Mouse (Mus musculus) MEL (cell line): ENCODE measurements around the gene D11Wsu47e. TPM values are rescaled to one million over a fixed set of nuclear protein-coding genes. Genes with fewer than 3 reads are reported as not detected.

Source experiments
- DNase-seq: peaks from one replicate; pipeline ENCODE4 v3.0.0; 2011; ENCODE audit warnings: low read depth, low spot score
- H3K27ac ChIP-seq: 2 replicates; pipeline ENCODE4 v1.5.1; 2012; ENCODE audit warnings: low read depth, mild to moderate bottlenecking, control low read depth, low read length, moderate library complexity; ENCODE audit not compliant: control insufficient read depth
- H3K27me3 ChIP-seq, 2 experiments: fragments of 150-350 bp in 1 of 2; sonication (generic) in 1 of 2; 2 replicates each; pipeline ENCODE4 v1.6.1; 2012; ENCODE audit warnings: low read length in 2 of 2, mild to moderate bottlenecking in 2 of 2, improper control_type of control experiment in 1 of 2, moderate library complexity in 1 of 2; ENCODE audit not compliant: insufficient read depth in 2 of 2, control insufficient read depth in 1 of 2
- H3K36me3 ChIP-seq, 2 experiments: 2 replicates each; pipeline ENCODE4 v1.6.1; 2012 to 2014; ENCODE audit warnings: low read length in 2 of 2, improper control_type of control experiment in 1 of 2, inconsistent platforms in 1 of 2, mild to moderate bottlenecking in 1 of 2; ENCODE audit not compliant: insufficient read depth in 2 of 2, control insufficient read depth in 1 of 2
- H3K4me1 ChIP-seq, 2 experiments: fragments of 150-350 bp in 1 of 2; sonication (generic) in 1 of 2; 2 replicates each; pipeline ENCODE4 v1.6.1; 2012; ENCODE audit warnings: low read length in 2 of 2, improper control_type of control experiment in 1 of 2, mild to moderate bottlenecking in 1 of 2; ENCODE audit not compliant: insufficient read depth in 2 of 2, control insufficient read depth in 1 of 2
- H3K4me3 ChIP-seq, 2 experiments: fragments of 150-350 bp in 1 of 2; sonication (generic) in 1 of 2; 2 replicates each; pipeline ENCODE4 v1.5.1; 2012; ENCODE audit warnings: low read depth in 2 of 2, low read length in 2 of 2, mild to moderate bottlenecking in 2 of 2, moderate library complexity in 2 of 2, control low read depth in 1 of 2, improper control_type of control experiment in 1 of 2; ENCODE audit not compliant: control insufficient read depth in 1 of 2, insufficient read depth in 1 of 2
- H3K79me2 ChIP-seq: 2 replicates; pipeline ENCODE4 v1.6.1; 2012; ENCODE audit warnings: mild to moderate bottlenecking, low read length, moderate library complexity; ENCODE audit not compliant: control insufficient read depth, poor library complexity, insufficient read depth
- H3K9ac ChIP-seq: 2 replicates; pipeline ENCODE4 v1.6.1; 2012; ENCODE audit warnings: low read depth, mild to moderate bottlenecking, control low read depth, low read length, moderate library complexity; ENCODE audit not compliant: control insufficient read depth, poor library complexity, severe bottlenecking
- H3K9me3 ChIP-seq: fragments of 150-350 bp; sonication (generic); replicated peaks from 2 replicates; pipeline ENCODE4 v1.6.1; 2012; ENCODE audit warnings: mild to moderate bottlenecking, low read length, improper control_type of control experiment, moderate library complexity; ENCODE audit not compliant: insufficient read depth
- BHLHE40 ChIP-seq: IDR thresholded peaks from 2 replicates; pipeline ENCODE4 v1.6.1; 2012; ENCODE audit warnings: low read depth, mild to moderate bottlenecking, inconsistent platforms, low read length, improper control_type of control experiment, borderline replicate concordance
- CTCF ChIP-seq, 3 experiments: IDR thresholded peaks in 2 of 3; conservative IDR thresholded peaks in 1 of 3; 2 replicates each; pipeline ENCODE4 v1.5.1; 2011 to 2012; ENCODE audit warnings: low read length in 3 of 3, low read depth in 2 of 3, mild to moderate bottlenecking in 2 of 3, improper control_type of control experiment in 1 of 3, inconsistent platforms in 1 of 3, mixed read lengths in 1 of 3, moderate library complexity in 1 of 3; ENCODE audit not compliant: control insufficient read depth in 1 of 3, insufficient read depth in 1 of 3, poor library complexity in 1 of 3, severe bottlenecking in 1 of 3
- E2F4 ChIP-seq: IDR thresholded peaks from 2 replicates; pipeline ENCODE4 v1.6.1; 2011; ENCODE audit warnings: low read depth, low read length, improper control_type of control experiment, borderline replicate concordance
- ELF1 ChIP-seq: IDR thresholded peaks from 2 replicates; pipeline ENCODE4 v1.6.1; 2014; ENCODE audit warnings: low read depth, mild to moderate bottlenecking, inconsistent platforms, low read length, improper control_type of control experiment, moderate library complexity
- EP300 ChIP-seq, 2 experiments: IDR thresholded peaks; 2 replicates each; pipeline ENCODE4 v1.6.1; 2011; ENCODE audit warnings: improper control_type of control experiment in 2 of 2, low read length in 2 of 2, low read depth in 1 of 2, mild to moderate bottlenecking in 1 of 2
- MAZ ChIP-seq: IDR thresholded peaks from 2 replicates; pipeline ENCODE4 v1.6.1; 2012; ENCODE audit warnings: low read depth, mild to moderate bottlenecking, inconsistent platforms, low read length, improper control_type of control experiment
- MXI1 ChIP-seq: IDR thresholded peaks from 2 replicates; pipeline ENCODE4 v1.6.1; 2011; ENCODE audit warnings: mild to moderate bottlenecking, low read depth, low read length, improper control_type of control experiment
- MYB ChIP-seq: IDR thresholded peaks from 2 replicates; pipeline ENCODE4 v1.6.1; 2011; ENCODE audit warnings: mild to moderate bottlenecking, low read depth, low read length, improper control_type of control experiment
- MYC ChIP-seq: IDR thresholded peaks from 2 replicates; pipeline ENCODE4 v1.6.1; 2011; ENCODE audit warnings: low read depth, mild to moderate bottlenecking, low read length, improper control_type of control experiment, moderate library complexity
- NELFE ChIP-seq: IDR thresholded peaks from 2 replicates; pipeline ENCODE4 v1.6.1; 2011; ENCODE audit warnings: low read depth, low read length, improper control_type of control experiment
- NRF1 ChIP-seq: IDR thresholded peaks from 2 replicates; pipeline ENCODE4 v1.6.1; 2014; ENCODE audit warnings: low read depth, mild to moderate bottlenecking, inconsistent platforms, low read length, improper control_type of control experiment, moderate library complexity; ENCODE audit not compliant: poor library complexity, insufficient read depth, severe bottlenecking
- POLR2AphosphoS2 ChIP-seq: IDR thresholded peaks from 2 replicates; pipeline ENCODE4 v1.6.1; 2011; ENCODE audit warnings: low read length, improper control_type of control experiment
- RCOR1 ChIP-seq: IDR thresholded peaks from 2 replicates; pipeline ENCODE4 v1.6.1; 2012; ENCODE audit warnings: low read depth, mild to moderate bottlenecking, inconsistent platforms, low read length, improper control_type of control experiment
- TAL1 ChIP-seq: IDR thresholded peaks from 2 replicates; pipeline ENCODE4 v1.6.1; 2012; ENCODE audit warnings: mild to moderate bottlenecking, inconsistent platforms, low read length, moderate library complexity, mixed read lengths
- UBTF ChIP-seq: IDR thresholded peaks from 2 replicates; pipeline ENCODE4 v1.6.1; 2012; ENCODE audit warnings: low read depth, mild to moderate bottlenecking, inconsistent platforms, low read length, improper control_type of control experiment, moderate library complexity, borderline replicate concordance; ENCODE audit not compliant: insufficient read depth
- ZC3H11A ChIP-seq: IDR thresholded peaks from 2 replicates; pipeline ENCODE4 v1.6.1; 2012; ENCODE audit warnings: low read depth, mild to moderate bottlenecking, inconsistent platforms, low read length, improper control_type of control experiment
- ZNF384 ChIP-seq: IDR thresholded peaks from 2 replicates; pipeline ENCODE4 v1.6.1; 2012; ENCODE audit warnings: low read depth, mild to moderate bottlenecking, inconsistent platforms, low read length, improper control_type of control experiment
- polyA plus RNA-seq, 2 experiments: library from polyadenylated mRNA; stranded (reverse) in 1 of 2; unstranded in 1 of 2; fragments of >175 nt in 1 of 2; fragments of >200 nt in 1 of 2; gene quantifications; 2 replicates each; pipeline versions ENCODE4 v1.2.1 to v1.2.4; 2012; ENCODE audit warnings: low replicate concordance in 2 of 2, low read depth in 1 of 2; ENCODE audit not compliant: insufficient read length in 2 of 2, insufficient read depth in 1 of 2, missing spikeins in 1 of 2
- total RNA-seq: library from RNA; depleted of rRNA; stranded (reverse); fragments of 300-350 nt; gene quantifications from 2 replicates; pipeline ENCODE4 v1.2.3, GENCODE M21; 2012

D11Wsu47e gene
- total and polyA plus RNA-seq, 3 experiments, result 25.0 to 40.6 TPM; not detected in 1

- TF ChIP-seq NELFE, result no peak
- TF ChIP-seq ZC3H11A, result no peak
- H3K9ac ChIP-seq, result no peak overlapping the region
- H3K9me3 ChIP-seq, result no peaks in the 10 kb centered on the region
- no peak overlapping the region for H3K4me3 ChIP-seq
- H3K27ac ChIP-seq, result no peak overlapping the region
- H3K36me3 ChIP-seq, result peaks cover 10 to 12% of the 10 kb centered on the region in 2 experiments; a peak in 3 of 4 replicates
- H3K27me3 ChIP-seq, result no peaks in the 10 kb centered on the region
- peaks cover 11% of the 10 kb centered on the region for H3K79me2 ChIP-seq
- DNase-seq, result no peak
- H3K4me1 ChIP-seq, result peaks cover 7 to 10% of the 10 kb centered on the region in 2 experiments
These were observed 30.1 kb upstream of the D11Wsu47e start for GRCm38 (mm10) chr11:113654105-113654504.

- no peak overlapping the region for H3K9ac ChIP-seq
- no peak for DNase-seq
- H3K27me3 ChIP-seq, result no peaks in the 10 kb centered on the region
- H3K4me3 ChIP-seq, result no peak overlapping the region
- peaks cover 8% of the 10 kb centered on the region for H3K79me2 ChIP-seq
- no peak overlapping the region for H3K27ac ChIP-seq
- TF ChIP-seq ELF1 (no peak), RCOR1 (no peak), MYC (no peak), MXI1 (no peak), BHLHE40 (no peak), CTCF (IDR thresholded peaks at IDR 0.05 in 2 of 3, conservative IDR thresholded peaks at IDR 0.05 in 1 of 3; ENCODE audit: control insufficient read depth in 1 of 3, insufficient read depth in 1 of 3, low read depth in 2 of 3, low read length in 3 of 3, poor library complexity in 1 of 3, severe bottlenecking in 1 of 3) (no peak), E2F4 (no peak), MAZ (no peak), NRF1 (no peak), EP300 (IDR thresholded peaks at IDR 0.05; ENCODE audit: low read depth in 1 of 2, low read length in 2 of 2) (no peak), POLR2AphosphoS2 (no peak), ZC3H11A (no peak), UBTF (no peak), MYB (no peak), TAL1 (no peak), ZNF384 (no peak)
- TF ChIP-seq, all 39 proteins: peak for 0
- peaks cover 10 to 12% of the 10 kb centered on the region in 2 experiments; a peak in 3 of 4 replicates for H3K36me3 ChIP-seq
- no peaks in the 10 kb centered on the region for H3K9me3 ChIP-seq
- peaks cover 7 to 10% of the 10 kb centered on the region in 2 experiments for H3K4me1 ChIP-seq
These were observed 29.5 kb upstream of the D11Wsu47e start for GRCm38 (mm10) chr11:113654561-113655270.
